Mouse (Mus musculus) neural tube, embryonic 12.5 days (tissue): ENCODE data around the gene Ctrl. TPM values are rescaled to one million over a fixed set of nuclear protein-coding genes. Genes with fewer than 3 reads are reported as not detected.
"Not testable (repeated sequence)": the region's sequence is repeated elsewhere in the genome, so short reads cannot be mapped to it uniquely, and the experiment has no call there.

Experiments
- ATAC-seq: fragments of 200-750 bp; cut with Nextera tagmentation; 2 replicates; pipeline ENCODE4 v1.8.0; 2017; ENCODE audit warnings: low read depth, mild to moderate bottlenecking, moderate TSS enrichment, moderate library complexity; ENCODE audit not compliant: low FRiP score
- H3K27ac ChIP-seq: fragments of 300-500 bp; sonication (generic); 2 replicates; pipeline ENCODE4 v1.5.1; 2016
- H3K27me3 ChIP-seq: fragments of 300-500 bp; sonication (generic); replicated peaks from 2 replicates; pipeline ENCODE4 v1.6.1; 2016; ENCODE audit warnings: mild to moderate bottlenecking
- H3K36me3 ChIP-seq: fragments of 300-500 bp; sonication (generic); 2 replicates; pipeline ENCODE4 v1.6.1; 2016; ENCODE audit warnings: mild to moderate bottlenecking
- H3K4me1 ChIP-seq: fragments of 300-500 bp; sonication (generic); 2 replicates; pipeline ENCODE4 v1.6.1; 2016
- H3K4me2 ChIP-seq: fragments of 300-500 bp; sonication (generic); replicated peaks from 2 replicates; pipeline ENCODE4 v1.6.1; 2016; ENCODE audit warnings: mild to moderate bottlenecking
- H3K4me3 ChIP-seq: fragments of 300-500 bp; sonication (generic); 2 replicates; pipeline ENCODE4 v1.5.1; 2016
- H3K9ac ChIP-seq: fragments of 300-500 bp; sonication (generic); 2 replicates; pipeline ENCODE4 v1.6.1; 2016; ENCODE audit warnings: mild to moderate bottlenecking
- H3K9me3 ChIP-seq: fragments of 300-500 bp; sonication (generic); 2 replicates; pipeline ENCODE4 v1.6.1; 2016; ENCODE audit warnings: mild to moderate bottlenecking
- WGBS: fragments of 180-500 bp; shearing (Covaris S2); methylation state at CpG from one replicate; pipeline ENCODE4 v1.1.7; 2016; 5-methylcytosine and 5-hydroxymethylcytosine counted together
- polyA plus RNA-seq: library from polyadenylated mRNA; unstranded; fragments of >200 nt; fragmentation: Nextera tagmentation; extraction: Ambion mirVana; gene quantifications from 2 replicates; pipeline ENCODE4 v1.2.1, GENCODE M21; 2016

Ctrl gene
- polyA plus RNA-seq, result 2.3 and 2.4 TPM in 2 replicates

DNA sequence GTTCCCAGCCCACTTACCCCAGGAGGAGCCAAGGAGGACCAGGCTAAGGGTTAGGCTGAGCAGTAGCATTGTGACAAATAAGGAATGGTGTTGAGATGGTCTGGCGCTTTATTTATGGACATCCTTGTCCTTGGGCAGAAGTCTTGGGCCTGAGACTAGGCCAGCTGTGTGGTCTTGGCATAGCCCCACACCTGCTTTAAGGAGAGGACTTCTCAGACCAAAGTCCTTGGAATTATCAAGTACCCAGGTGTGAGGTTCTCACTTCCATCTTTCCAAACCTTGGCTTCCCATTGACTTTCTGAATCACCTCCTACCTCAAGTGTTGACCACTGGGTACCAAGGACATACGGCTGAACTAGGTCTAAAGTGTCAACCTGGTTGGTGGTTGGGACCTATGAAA lies at the start of gene Ctrl:
Gene Ctrl, minus strand, starts transcription at position 101 of the 400 bp plus-strand sequence.
- Histone ChIP-seq H3K9ac (no peak within 1 kb of the TSS), H3K9me3 (no peaks in the 10 kb centered on the region), H3K4me3 (no peak within 1 kb of the TSS), H3K36me3 (peaks cover 10% of the 10 kb centered on the region; the same call in 1 of the 2 replicates), H3K4me2 (no peak within 1 kb of the TSS), H3K27ac (no peak within 1 kb of the TSS), H3K4me1 (peaks cover 23% of the 10 kb centered on the region), H3K27me3 (no peaks in the 10 kb centered on the region)
- no peak for ATAC-seq
- 95% methylated on average over 2 of the region's 2 CpGs for WGBS

- not testable (repeated sequence) for H3K4me1 ChIP-seq, H3K36me3 ChIP-seq, H3K27ac ChIP-seq, H3K4me3 ChIP-seq, H3K9ac ChIP-seq, H3K27me3 ChIP-seq, ATAC-seq, H3K9me3 ChIP-seq, H3K4me2 ChIP-seq
- WGBS, result 82% methylated on average over 11 of the region's 11 CpGs
These were observed 49.7 kb upstream of the Ctrl start for GRCm38 (mm10) chr8:105983406-105983805.

GRCm38 (mm10) chr8:105981146-105981545 lies 47.5 kb upstream of the Ctrl start:
- no peaks in the 10 kb centered on the region for H3K9me3 ChIP-seq
- WGBS, result 88% methylated on average over 1 of the region's 1 CpGs
- H3K9ac ChIP-seq, result no peak overlapping the region
- no peak overlapping the region for H3K4me2 ChIP-seq
- H3K27ac ChIP-seq, result no peak overlapping the region
- no peaks in the 10 kb centered on the region for H3K27me3 ChIP-seq
- H3K4me1 ChIP-seq, result no peaks in the 10 kb centered on the region
- no peaks in the 10 kb centered on the region for H3K36me3 ChIP-seq
- ATAC-seq, result no peak
- H3K4me3 ChIP-seq, result no peak overlapping the region

GRCm38 (mm10) chr8:105979325-105979724 lies 45.7 kb upstream of the Ctrl start, which contains the start of gene Dpep3:
Gene Dpep3, minus strand, starts transcription at chr8:105979429.
- no peaks in the 10 kb centered on the region for H3K36me3 ChIP-seq
- ATAC-seq, result no peak
- no peaks in the 10 kb centered on the region for H3K27me3 ChIP-seq
- H3K4me2 ChIP-seq, result no peak within 1 kb of the TSS
- H3K4me1 ChIP-seq, result no peaks in the 10 kb centered on the region
- no peak within 1 kb of the TSS for H3K27ac ChIP-seq
- 90% methylated on average over 15 of the region's 15 CpGs for WGBS
- H3K9ac ChIP-seq, result no peak within 1 kb of the TSS
- no peak within 1 kb of the TSS for H3K4me3 ChIP-seq
- H3K9me3 ChIP-seq, result no peaks in the 10 kb centered on the region

GRCm38 (mm10) chr8:105975363-105975762 lies 41.7 kb upstream of the Ctrl start:
- Histone ChIP-seq H3K4me3 (no peak overlapping the region), H3K4me2 (no peak overlapping the region), H3K9ac (no peak overlapping the region), H3K27ac (no peak overlapping the region), H3K36me3 (no peaks in the 10 kb centered on the region), H3K27me3 (no peaks in the 10 kb centered on the region), H3K4me1 (no peaks in the 10 kb centered on the region), H3K9me3 (no peaks in the 10 kb centered on the region)
- no peak for ATAC-seq
- WGBS, result 72% methylated on average over 7 of the region's 7 CpGs

DNA sequence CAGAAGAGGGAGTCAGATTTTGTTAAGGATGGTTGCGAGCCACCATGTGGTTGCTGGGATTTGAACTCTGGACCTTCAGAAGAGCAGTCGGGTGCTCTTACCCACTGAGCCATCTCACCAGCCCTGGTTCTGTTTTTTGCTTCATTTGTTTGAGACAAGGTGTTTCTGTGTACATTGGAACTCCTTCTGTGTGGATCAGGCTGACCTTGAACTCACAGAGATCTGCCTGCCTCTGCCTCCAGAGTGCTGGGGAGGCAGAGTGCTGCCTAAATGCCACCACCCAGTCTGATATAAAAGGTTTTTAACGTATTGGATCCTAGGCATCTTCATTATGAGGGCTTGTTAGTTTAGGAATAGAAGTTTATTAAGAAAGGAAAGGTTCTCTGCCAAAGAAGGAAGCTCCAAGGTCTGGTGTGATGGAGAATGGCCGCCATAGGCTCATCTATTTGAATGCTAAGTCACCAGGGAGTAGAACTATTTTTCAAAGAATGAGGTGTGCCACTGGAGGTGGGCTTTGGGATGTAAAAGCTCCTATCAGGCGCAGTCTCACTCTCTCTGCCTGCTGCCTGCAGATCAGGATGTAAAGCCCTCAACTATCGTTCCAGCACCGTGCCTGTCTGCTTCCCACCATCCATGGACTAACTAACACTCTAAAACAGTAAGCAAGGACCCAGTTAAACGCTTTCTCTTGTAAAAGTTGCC lies 37.5 kb upstream of the Ctrl start:
- no peak for ATAC-seq
- no peaks in the 10 kb centered on the region for H3K9me3 ChIP-seq
- H3K36me3 ChIP-seq, result no peaks in the 10 kb centered on the region
- H3K4me3 ChIP-seq, result no peak overlapping the region
- H3K9ac ChIP-seq, result no peak overlapping the region
- 67% methylated on average over 8 of the region's 8 CpGs for WGBS
- H3K4me1 ChIP-seq, result no peaks in the 10 kb centered on the region
- H3K27ac ChIP-seq, result no peak overlapping the region
- H3K27me3 ChIP-seq, result peaks cover 16% of the 10 kb centered on the region
- no peak overlapping the region for H3K4me2 ChIP-seq

GRCm38 (mm10) chr8:105969367-105969766 lies 35.7 kb upstream of the Ctrl start:
- Histone ChIP-seq H3K4me2 (no peak overlapping the region), H3K27ac (no peak overlapping the region), H3K27me3 (peaks cover 34% of the 10 kb centered on the region), H3K4me1 (peaks cover 7% of the 10 kb centered on the region; the same call in 1 of the 2 replicates), H3K9ac (no peak overlapping the region), H3K4me3 (no peak overlapping the region), H3K9me3 (no peaks in the 10 kb centered on the region), H3K36me3 (no peaks in the 10 kb centered on the region)
- WGBS, result 84% methylated on average over 1 of the region's 1 CpGs
- no peak for ATAC-seq

DNA sequence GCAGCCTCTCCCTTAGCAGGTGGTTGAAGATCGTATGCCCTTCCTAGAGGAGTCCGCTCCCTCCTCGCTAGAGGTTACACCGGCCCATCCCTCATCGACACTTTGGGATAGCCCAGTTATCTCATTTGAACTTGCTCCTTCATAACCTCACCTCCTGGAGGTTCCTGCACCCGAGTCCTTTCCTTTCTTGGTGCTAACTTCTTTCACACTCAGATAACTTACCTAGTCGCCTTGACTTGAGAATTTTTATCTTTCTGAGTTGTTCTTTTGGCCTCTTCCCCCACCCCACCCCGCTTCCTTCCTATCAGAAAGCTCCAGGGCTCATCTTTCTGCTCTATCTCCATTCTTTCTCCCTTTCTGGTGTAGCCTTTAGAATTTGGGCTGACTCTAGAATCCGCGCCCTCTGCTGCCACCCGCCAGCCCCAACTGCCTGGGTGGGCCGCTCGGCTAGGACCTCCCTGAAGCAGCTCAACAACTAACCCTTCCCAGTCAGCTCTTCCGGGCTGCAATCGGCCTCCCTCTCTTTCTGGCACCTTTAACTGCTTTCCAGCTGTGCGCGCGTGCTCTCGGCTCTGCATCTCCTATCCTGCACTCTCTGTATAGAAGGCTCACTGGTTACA lies 33.1 kb upstream of the Ctrl start:
- Histone ChIP-seq H3K4me2 (peak overlapping the region; percentile 74), H3K27me3 (peaks cover 38% of the 10 kb centered on the region), H3K9me3 (no peaks in the 10 kb centered on the region), H3K27ac (no peak overlapping the region), H3K4me3 (no peak overlapping the region), H3K9ac (no peak overlapping the region), H3K36me3 (no peaks in the 10 kb centered on the region), H3K4me1 (peaks cover 7% of the 10 kb centered on the region; the same call in 1 of the 2 replicates)
- WGBS, result 6% methylated on average over 19 of the region's 19 CpGs
- no peak for ATAC-seq

- Histone ChIP-seq H3K9me3 (no peaks in the 10 kb centered on the region), H3K4me2 (peak within 1 kb of the TSS; percentile 74), H3K36me3 (no peaks in the 10 kb centered on the region), H3K4me1 (peaks cover 7% of the 10 kb centered on the region; the same call in 1 of the 2 replicates), H3K27me3 (peaks cover 38% of the 10 kb centered on the region), H3K27ac (no peak within 1 kb of the TSS), H3K9ac (peak within 1 kb of the TSS; percentile 49), H3K4me3 (peak within 1 kb of the TSS; percentile 49)
- peak; percentile 69 for ATAC-seq
- 1% methylated on average over 45 of the region's 47 CpGs for WGBS
These were observed 32.3 kb upstream of the Ctrl start, which contains the start of gene Slc12a4 for GRCm38 (mm10) chr8:105965905-105966341. Gene Slc12a4, minus strand, starts transcription at chr8:105966097.

- H3K4me3 ChIP-seq, result peak overlapping the region; percentile 49
- peaks cover 7% of the 10 kb centered on the region; the same call in 1 of the 2 replicates for H3K4me1 ChIP-seq
- H3K9me3 ChIP-seq, result no peaks in the 10 kb centered on the region
- H3K27me3 ChIP-seq, result peaks cover 38% of the 10 kb centered on the region
- no peak overlapping the region for H3K27ac ChIP-seq
- 3% methylated on average over 40 of the region's 40 CpGs for WGBS
- peak; percentile 56 for ATAC-seq
- peak overlapping the region; percentile 49 for H3K9ac ChIP-seq
- H3K4me2 ChIP-seq, result peak overlapping the region; percentile 74
- no peaks in the 10 kb centered on the region for H3K36me3 ChIP-seq
These were observed 31.7 kb upstream of the Ctrl start for GRCm38 (mm10) chr8:105965266-105965904.

DNA sequence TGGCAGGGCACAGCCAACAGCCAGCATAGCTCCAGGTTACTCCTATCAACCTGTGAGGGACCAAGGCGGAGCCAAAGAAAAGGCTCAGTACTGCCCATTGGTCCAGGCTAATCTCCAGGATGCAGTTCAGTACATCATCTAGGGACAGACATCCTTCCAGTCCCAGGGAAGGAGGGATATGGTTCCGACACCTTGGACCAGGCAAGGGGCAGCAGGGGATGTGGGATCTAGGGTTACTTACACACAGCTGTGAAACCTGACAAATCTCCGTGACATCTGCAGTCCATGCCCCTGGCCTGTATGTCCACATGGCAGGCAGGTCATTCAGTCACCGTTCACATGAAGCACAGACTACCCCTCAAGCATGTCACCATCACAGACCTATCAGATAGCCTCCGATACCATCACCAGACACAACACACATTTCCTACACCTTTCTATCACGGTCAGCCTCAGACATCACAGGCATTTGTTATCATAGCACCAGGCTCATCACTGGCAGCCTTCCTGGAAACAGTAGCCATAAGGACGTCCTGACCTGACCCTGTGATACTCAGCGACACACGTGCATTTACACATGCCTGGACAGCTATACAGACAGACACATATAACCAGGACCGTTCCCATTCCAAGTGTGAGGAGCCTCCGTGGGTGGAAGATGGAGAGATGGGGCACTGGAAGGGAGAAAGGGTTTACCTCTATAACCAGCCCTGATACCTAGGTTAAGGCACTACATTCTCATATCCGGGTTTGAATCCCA lies 31.0 kb upstream of the Ctrl start:
- no peak for ATAC-seq
- WGBS, result 69% methylated on average over 12 of the region's 12 CpGs
- Histone ChIP-seq H3K4me1 (peaks cover 7% of the 10 kb centered on the region; the same call in 1 of the 2 replicates), H3K27me3 (peaks cover 38% of the 10 kb centered on the region), H3K4me2 (peak overlapping the region; percentile 74), H3K9me3 (no peaks in the 10 kb centered on the region), H3K4me3 (0 out of 2 replicates have a peak overlapping the region, but pooled peaks have one; percentile 49), H3K9ac (no peak overlapping the region), H3K27ac (no peak overlapping the region), H3K36me3 (no peaks in the 10 kb centered on the region)
